Mouse (Mus musculus) limb, embryonic 14.5 days (tissue): Measurements from ENCODE around the gene Ripor1. TPM values are rescaled to one million over a fixed set of nuclear protein-coding genes. Genes with fewer than 3 reads are reported as not detected.

Source experiments
- ATAC-seq: fragments of 200-750 bp; cut with Nextera tagmentation; 2 replicates; pipeline ENCODE4 v1.8.0; 2017; ENCODE audit warnings: low read depth, moderate number of reproducible peaks, moderate TSS enrichment; ENCODE audit not compliant: low FRiP score
- DNase-seq: peaks from one replicate; pipeline ENCODE4 v3.0.0-alpha.2; 2015; ENCODE audit warnings: low spot score
- H3K27ac ChIP-seq: fragments of 300-500 bp; sonication (generic); replicated peaks from 2 replicates; pipeline ENCODE4 v1.5.1; 2014; ENCODE audit warnings: low read depth, mild to moderate bottlenecking, low read length, moderate library complexity, mixed read lengths
- H3K27me3 ChIP-seq: fragments of 300-500 bp; sonication (generic); 2 replicates; pipeline ENCODE4 v1.6.1; 2014; ENCODE audit warnings: low read length, mixed read lengths; ENCODE audit not compliant: control insufficient read depth, insufficient read depth
- H3K36me3 ChIP-seq: fragments of 300-500 bp; sonication (generic); 2 replicates; pipeline ENCODE4 v1.6.1; 2014; ENCODE audit warnings: mild to moderate bottlenecking, low read length, moderate library complexity, mixed read lengths; ENCODE audit not compliant: control insufficient read depth, insufficient read depth
- H3K4me1 ChIP-seq: fragments of 300-500 bp; sonication (generic); 2 replicates; pipeline ENCODE4 v1.6.1; 2014; ENCODE audit warnings: antibody characterized with exemption, low read length, mixed read lengths; ENCODE audit not compliant: control insufficient read depth, insufficient read depth
- H3K4me2 ChIP-seq: fragments of 300-500 bp; sonication (generic); replicated peaks from 2 replicates; pipeline ENCODE4 v1.6.1; 2014; ENCODE audit warnings: low read depth, mild to moderate bottlenecking, low read length, moderate library complexity; ENCODE audit not compliant: severe bottlenecking
- H3K4me3 ChIP-seq: fragments of 300-500 bp; sonication (generic); replicated peaks from 2 replicates; pipeline ENCODE4 v1.5.1; 2014; ENCODE audit warnings: low read length
- H3K9ac ChIP-seq: fragments of 300-500 bp; sonication (generic); 2 replicates; pipeline ENCODE4 v1.6.1; 2014; ENCODE audit warnings: mild to moderate bottlenecking, low read depth, low read length, moderate library complexity; ENCODE audit not compliant: severe bottlenecking
- H3K9me3 ChIP-seq: fragments of 300-500 bp; sonication (generic); 2 replicates; pipeline ENCODE4 v1.6.1; 2016; ENCODE audit warnings: low read length; ENCODE audit not compliant: control insufficient read depth
- POLR2A ChIP-seq: fragments of 200-500 bp; IDR thresholded peaks from 2 replicates; pipeline ENCODE4 v1.8.0; 2012; ENCODE audit warnings: inconsistent platforms, mild to moderate bottlenecking, moderate library complexity, borderline replicate concordance; ENCODE audit not compliant: insufficient read depth, insufficient read length; ENCODE audit errors: extremely low read depth
- WGBS: fragments of 180-500 bp; shearing (Covaris S2); extraction: QIAGEN DNeasy Blood & Tissue Kit; methylation state at CpG from one replicate; pipeline ENCODE4 v1.1.7; 2014; 5-methylcytosine and 5-hydroxymethylcytosine counted together
- polyA plus RNA-seq, 2 experiments: library from polyadenylated mRNA; depleted of rRNA in 1 of 2; stranded (reverse) in 1 of 2; unstranded in 1 of 2; fragments of >200 nt; fragmentation: Nextera tagmentation in 1 of 2; extraction: Ambion mirVana in 1 of 2; gene quantifications; 2 replicates each; pipeline versions ENCODE4 v1.2.1 to v1.2.3; 2012 to 2014

The Ripor1 gene
- polyA plus RNA-seq, 2 experiments: 18.7 to 25.0 TPM

DNA sequence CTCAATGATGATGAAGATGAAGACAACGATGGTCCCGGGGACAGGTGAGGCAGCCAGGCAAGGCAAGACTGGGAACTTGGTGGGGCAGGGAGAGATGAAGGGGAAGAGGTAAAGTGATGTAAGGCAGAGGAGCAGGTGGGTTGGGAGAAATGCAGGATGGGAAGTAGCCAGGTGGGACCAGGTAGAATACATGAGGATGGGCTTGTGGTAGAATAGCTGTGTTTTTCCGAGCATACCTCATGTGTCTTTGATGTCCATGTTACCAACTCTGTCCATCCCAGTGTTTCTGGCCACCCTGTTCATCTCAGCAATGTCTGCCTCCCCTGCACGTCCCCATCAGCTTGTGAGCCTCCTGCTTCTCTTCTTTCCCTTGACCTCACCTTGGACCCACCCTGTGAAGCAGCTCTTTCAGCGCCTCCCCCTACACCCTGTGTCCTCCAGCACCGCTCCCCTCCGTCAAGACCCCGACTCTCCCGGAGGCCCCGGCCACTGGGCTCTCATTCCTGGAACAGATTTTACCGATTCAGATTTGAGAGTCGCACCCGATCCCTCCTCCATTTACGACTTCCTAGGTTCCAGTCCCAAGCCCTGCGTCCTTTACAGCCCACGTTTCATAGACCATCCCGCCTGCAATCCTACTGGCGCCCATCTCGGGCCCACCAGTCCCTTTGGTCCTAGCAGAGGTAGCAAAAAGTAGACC is 14.0 kb downstream of the Ripor1 start:
- Histone ChIP-seq H3K9ac (no peak overlapping the region), H3K27ac (no peak overlapping the region), H3K4me3 (no peak overlapping the region), H3K4me2 (no peak overlapping the region), H3K9me3 (no peaks in the 10 kb centered on the region), H3K4me1 (peaks cover 19% of the 10 kb centered on the region), H3K27me3 (no peaks in the 10 kb centered on the region), H3K36me3 (peaks cover 83% of the 10 kb centered on the region)
- DNase-seq (no peak), ATAC-seq (no peak)
- 87% methylated on average over 19 of the region's 19 CpGs for WGBS
- TF ChIP-seq POLR2A: no peak

DNA sequence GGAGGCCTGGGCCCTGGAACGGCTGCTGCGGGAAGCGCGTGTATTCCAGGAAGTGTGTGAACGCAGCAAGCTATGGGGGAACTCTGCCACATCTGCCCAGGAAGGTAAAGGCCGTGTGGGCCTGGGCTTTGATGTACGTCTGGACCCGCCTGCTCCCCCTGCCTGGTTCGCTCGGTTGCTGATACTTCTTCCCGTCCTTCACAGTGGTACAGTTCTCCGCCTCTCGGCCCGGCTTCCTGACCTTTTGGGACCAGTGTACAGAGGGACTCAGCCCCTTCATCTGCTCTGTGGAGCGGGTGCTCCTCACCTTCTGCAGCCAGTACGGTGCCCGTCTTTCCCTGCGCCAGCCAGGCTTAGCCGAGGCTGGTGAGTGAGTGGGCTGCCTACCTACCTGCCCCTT is 15.2 kb downstream of the Ripor1 start:
- Histone ChIP-seq H3K9ac (no peak overlapping the region), H3K4me1 (peaks cover 25% of the 10 kb centered on the region), H3K9me3 (no peaks in the 10 kb centered on the region), H3K27ac (no peak overlapping the region), H3K4me3 (no peak overlapping the region), H3K36me3 (peaks cover 76% of the 10 kb centered on the region), H3K27me3 (no peaks in the 10 kb centered on the region), H3K4me2 (no peak overlapping the region)
- 82% methylated on average over 19 of the region's 19 CpGs for WGBS
- no peak for ATAC-seq
- TF ChIP-seq POLR2A: no peak
- no peak for DNase-seq

GRCm38 (mm10) chr8:105620946-105621720 is 16.1 kb downstream of the Ripor1 start:
- 88% methylated on average over 21 of the region's 21 CpGs for WGBS
- no peak for TF ChIP-seq POLR2A
- no peak overlapping the region for H3K4me2 ChIP-seq
- no peaks in the 10 kb centered on the region for H3K9me3 ChIP-seq
- no peaks in the 10 kb centered on the region for H3K27me3 ChIP-seq
- H3K9ac ChIP-seq: no peak overlapping the region
- H3K4me3 ChIP-seq: no peak overlapping the region
- peaks cover 25% of the 10 kb centered on the region for H3K4me1 ChIP-seq
- DNase-seq (no peak), ATAC-seq (no peak)
- peaks cover 66% of the 10 kb centered on the region for H3K36me3 ChIP-seq
- H3K27ac ChIP-seq: no peak overlapping the region

DNA sequence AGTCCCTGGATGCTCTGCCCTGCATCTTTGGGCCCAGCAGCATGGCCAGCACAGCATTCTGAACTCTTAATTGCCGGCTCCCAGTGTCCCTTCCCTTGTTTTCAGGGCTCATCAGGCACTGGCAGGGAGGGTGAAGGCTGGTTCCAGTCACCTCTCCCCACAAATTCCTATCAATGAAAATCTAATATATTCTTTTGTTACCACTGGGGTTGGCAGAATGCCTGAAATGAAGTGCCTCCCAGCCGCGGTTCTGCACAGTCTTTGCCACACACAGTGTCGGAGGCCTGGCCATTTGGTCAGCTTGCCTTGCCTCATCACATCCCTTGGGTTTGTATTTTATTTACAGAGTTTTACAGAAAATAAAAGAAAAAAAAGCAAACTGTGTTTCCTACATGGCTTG is 16.8 kb downstream of the Ripor1 start:
- Histone ChIP-seq H3K27ac (no peak overlapping the region), H3K9ac (no peak overlapping the region)

GRCm38 (mm10) chr8:105622421-105622920 is 17.4 kb downstream of the Ripor1 start:
- Histone ChIP-seq H3K4me3 (no peak overlapping the region), H3K9ac (no peak overlapping the region)
- WGBS: 2% methylated on average over 8 of the region's 8 CpGs

More for the DNA sequence above, 16.8 kb downstream of the Ripor1 start:
- Histone ChIP-seq H3K4me1 (peaks cover 25% of the 10 kb centered on the region), H3K4me3 (no peak overlapping the region), H3K36me3 (peaks cover 59% of the 10 kb centered on the region), H3K27me3 (no peaks in the 10 kb centered on the region), H3K9me3 (no peaks in the 10 kb centered on the region), H3K4me2 (no peak overlapping the region)
- WGBS: 82% methylated on average over 4 of the region's 4 CpGs
- TF ChIP-seq POLR2A: no peak
- DNase-seq (no peak), ATAC-seq (no peak)

More at GRCm38 (mm10) chr8:105622421-105622920, 17.4 kb downstream of the Ripor1 start:
- peak; percentile 96 for DNase-seq
- H3K4me2 ChIP-seq: no peak overlapping the region
- H3K36me3 ChIP-seq: peaks cover 53% of the 10 kb centered on the region
- H3K4me1 ChIP-seq: peaks cover 25% of the 10 kb centered on the region
- no peaks in the 10 kb centered on the region for H3K9me3 ChIP-seq
- peak; percentile 88 for ATAC-seq
- no peak for TF ChIP-seq POLR2A
- 0 out of 2 replicates have a peak overlapping the region, but pooled peaks have one; percentile 6 for H3K27ac ChIP-seq
- H3K27me3 ChIP-seq: no peaks in the 10 kb centered on the region
